Mouse (Mus musculus) ES-E14 (cell line): ENCODE data around the gene Repin1. TPM values are rescaled to one million over a fixed set of nuclear protein-coding genes. Genes with fewer than 3 reads are reported as not detected.

ENCODE experiments used
- DNase-seq: peaks from one replicate; pipeline ENCODE4 v3.0.0-alpha.2; 2013; ENCODE audit warnings: low read depth, low spot score
- H3K27ac ChIP-seq: 2 replicates; pipeline ENCODE4 v1.5.1; 2012; ENCODE audit warnings: low read depth, mild to moderate bottlenecking, low read length, moderate library complexity, mixed read lengths; ENCODE audit not compliant: poor library complexity, insufficient read depth, severe bottlenecking
- H3K36me3 ChIP-seq: 2 replicates; pipeline ENCODE4 v1.6.1; 2012; ENCODE audit warnings: mild to moderate bottlenecking, low read length, moderate library complexity, mixed read lengths; ENCODE audit not compliant: control insufficient read depth, poor library complexity, insufficient read depth, severe bottlenecking
- H3K4me1 ChIP-seq, 2 experiments: fragments of 150-350 bp in 1 of 2; sonication (generic) in 1 of 2; 2 replicates each; pipeline ENCODE4 v1.6.1; 2012; ENCODE audit warnings: low read length in 2 of 2, mild to moderate bottlenecking in 1 of 2, mixed read lengths in 1 of 2; ENCODE audit not compliant: control insufficient read depth in 2 of 2, insufficient read depth in 2 of 2, poor library complexity in 1 of 2
- H3K4me3 ChIP-seq, 2 experiments: fragments of 150-350 bp in 1 of 2; sonication (generic) in 1 of 2; 2 replicates each; pipeline ENCODE4 v1.5.1; 2012; ENCODE audit warnings: low read length in 2 of 2, low read depth in 1 of 2, mild to moderate bottlenecking in 1 of 2, mixed read lengths in 1 of 2; ENCODE audit not compliant: insufficient read depth in 1 of 2, poor library complexity in 1 of 2, severe bottlenecking in 1 of 2
- H3K9ac ChIP-seq: 2 replicates; pipeline ENCODE4 v1.6.1; 2012; ENCODE audit warnings: low read depth, mild to moderate bottlenecking, low read length, mixed read lengths; ENCODE audit not compliant: poor library complexity, insufficient read depth, severe bottlenecking
- H3K9me3 ChIP-seq: fragments of 150-350 bp; sonication (generic); 2 replicates; pipeline ENCODE4 v1.6.1; 2012; ENCODE audit warnings: low read depth, mild to moderate bottlenecking, low read length; ENCODE audit not compliant: control insufficient read depth, insufficient read depth
- CHD2 ChIP-seq: IDR thresholded peaks from 2 replicates; pipeline ENCODE4 v1.6.1; 2014; ENCODE audit warnings: mild to moderate bottlenecking, low read depth, low read length, inconsistent platforms
- HCFC1 ChIP-seq: IDR thresholded peaks from 2 replicates; pipeline ENCODE4 v1.6.1; 2012; ENCODE audit warnings: low read length, inconsistent platforms, borderline replicate concordance; ENCODE audit not compliant: insufficient read depth
- MAFK ChIP-seq: IDR thresholded peaks from 2 replicates; pipeline ENCODE4 v1.6.1; 2014; ENCODE audit warnings: mild to moderate bottlenecking, low read depth, low read length, inconsistent platforms; ENCODE audit not compliant: insufficient read depth
- ZC3H11A ChIP-seq: IDR thresholded peaks from 2 replicates; pipeline ENCODE4 v1.6.1; 2012; ENCODE audit warnings: low read depth, mild to moderate bottlenecking, inconsistent platforms, low read length, borderline replicate concordance
- ZNF384 ChIP-seq: IDR thresholded peaks from 2 replicates; pipeline ENCODE4 v1.6.1; 2012; ENCODE audit warnings: low read depth, low read length, inconsistent platforms
- in situ Hi-C, 2 experiments: fragments of 600-800 bp; cut with MboI; formaldehyde crosslinking; loops; one replicate each; pipeline ENCODE4 v1.15.1; 2025; ENCODE audit warnings: low sequenced_read_pairs in 2 of 2, inconsistent platforms in 1 of 2; ENCODE audit not compliant: unreplicated experiment in 2 of 2
- total RNA-seq: library from RNA; depleted of rRNA; stranded (reverse); fragments of 300-350 nt; gene quantifications from 2 replicates; pipeline ENCODE4 v1.2.3, GENCODE M21; 2012

The Repin1 gene
- total RNA-seq, 1 experiment: 17.4 TPM

GRCm38 (mm10) chr6:48569065-48569807 lies 24.4 kb upstream of the Repin1 start:
- TF ChIP-seq CHD2: no peak
- no peak for TF ChIP-seq MAFK
- TF ChIP-seq ZC3H11A: no peak
- TF ChIP-seq ZNF384: no peak
- TF ChIP-seq HCFC1: no peak
- Histone ChIP-seq H3K27ac (no peak overlapping the region), H3K9ac (no peak overlapping the region), H3K4me3 (no peak overlapping the region), H3K4me1 (no peaks in the 10 kb centered on the region), H3K9me3 (no peaks in the 10 kb centered on the region), H3K36me3 (no peaks in the 10 kb centered on the region)
- in situ Hi-C loops: no loop called here
- DNase-seq: no peak

- no peak overlapping the region for H3K9ac ChIP-seq
- no peak for DNase-seq
- TF ChIP-seq ZC3H11A: no peak
Measured at GRCm38 (mm10) chr6:48572014-48572413, 21.7 kb upstream of the Repin1 start.

GRCm38 (mm10) chr6:48572572-48573061 lies 21.1 kb upstream of the Repin1 start, which contains the start of gene Rarres2:
Rarres2 (minus strand) TSS chr6:48572789.
- no peaks in the 10 kb centered on the region for H3K4me1 ChIP-seq
- TF ChIP-seq HCFC1 (no peak), MAFK (no peak), ZNF384 (no peak), ZC3H11A (no peak), CHD2 (no peak)
- H3K9ac ChIP-seq: no peak within 1 kb of the TSS
- in situ Hi-C loops: no loop called here
- no peaks in the 10 kb centered on the region for H3K9me3 ChIP-seq
- H3K4me3 ChIP-seq: no peak within 1 kb of the TSS
- no peak for DNase-seq
- no peak within 1 kb of the TSS for H3K27ac ChIP-seq
- H3K36me3 ChIP-seq: no peaks in the 10 kb centered on the region

More at GRCm38 (mm10) chr6:48572014-48572413, 21.7 kb upstream of the Repin1 start:
- H3K36me3 ChIP-seq: no peaks in the 10 kb centered on the region
- no peak overlapping the region for H3K4me3 ChIP-seq
- no peaks in the 10 kb centered on the region for H3K9me3 ChIP-seq
- no peak overlapping the region for H3K27ac ChIP-seq
- in situ Hi-C loops: no loop called here
- no peaks in the 10 kb centered on the region for H3K4me1 ChIP-seq

- Histone ChIP-seq H3K4me3 (no peak overlapping the region), H3K4me1 (no peaks in the 10 kb centered on the region), H3K9ac (no peak overlapping the region), H3K27ac (no peak overlapping the region), H3K9me3 (no peaks in the 10 kb centered on the region), H3K36me3 (no peaks in the 10 kb centered on the region)
- in situ Hi-C loops: no loop called here
- TF ChIP-seq ZC3H11A (no peak), MAFK (no peak), ZNF384 (no peak)
- no peak for DNase-seq
Measured at GRCm38 (mm10) chr6:48573280-48573679, 20.4 kb upstream of the Repin1 start.

- Histone ChIP-seq H3K9me3 (no peaks in the 10 kb centered on the region), H3K4me3 (no peak overlapping the region), H3K9ac (no peak overlapping the region), H3K27ac (no peak overlapping the region), H3K36me3 (no peaks in the 10 kb centered on the region), H3K4me1 (no peaks in the 10 kb centered on the region)
- DNase-seq: no peak
- in situ Hi-C loops: no loop called here
- TF ChIP-seq ZC3H11A: no peak
Measured at GRCm38 (mm10) chr6:48573981-48574380, 19.7 kb upstream of the Repin1 start.
